Mouse (Mus musculus): ENCODE data around the gene Schip1.

Schip1 gene

DNA sequence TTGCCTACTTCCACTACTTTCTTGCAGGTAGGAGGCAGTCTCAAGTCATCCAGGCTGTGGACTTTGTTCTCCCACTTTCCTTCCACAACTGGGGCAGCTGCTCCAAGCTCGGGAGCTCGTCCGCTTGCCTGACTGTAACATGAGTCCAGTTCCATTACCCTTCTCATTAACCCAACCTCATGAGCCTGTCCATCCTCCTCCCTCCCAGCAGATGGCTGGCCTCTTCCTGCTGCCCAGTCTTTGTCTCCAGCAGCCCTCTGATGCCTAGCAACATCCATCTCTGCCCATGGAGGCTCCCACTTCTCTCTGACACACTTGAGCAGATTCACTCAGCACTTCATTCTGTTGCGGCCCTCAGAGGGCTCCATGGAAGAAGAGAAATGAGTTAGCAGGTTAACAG is 204.6 kb downstream of the Schip1 start:
- in situ Hi-C loops (cut with MboI, MseI), result no loop called here

DNA sequence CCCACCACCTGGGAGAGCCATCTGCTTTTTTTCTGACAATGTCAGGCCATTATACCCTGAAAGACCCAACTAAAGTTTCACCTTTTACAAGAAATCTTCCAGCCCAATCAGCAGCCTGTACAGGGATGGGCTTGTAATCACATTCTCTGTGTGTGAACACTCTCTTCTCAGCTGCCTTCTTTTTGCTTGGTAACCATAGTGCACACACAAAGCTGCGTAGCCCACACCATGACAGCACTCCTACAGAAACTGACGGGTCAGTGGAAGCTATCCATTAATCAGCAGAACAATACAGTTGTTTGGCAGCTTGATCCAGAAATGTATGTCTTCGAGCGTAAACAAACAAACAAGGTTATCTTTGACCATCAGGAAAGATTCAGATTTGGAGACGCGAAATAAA is 205.6 kb downstream of the Schip1 start:
- in situ Hi-C loops (cut with MboI, MseI), result no loop called here

DNA sequence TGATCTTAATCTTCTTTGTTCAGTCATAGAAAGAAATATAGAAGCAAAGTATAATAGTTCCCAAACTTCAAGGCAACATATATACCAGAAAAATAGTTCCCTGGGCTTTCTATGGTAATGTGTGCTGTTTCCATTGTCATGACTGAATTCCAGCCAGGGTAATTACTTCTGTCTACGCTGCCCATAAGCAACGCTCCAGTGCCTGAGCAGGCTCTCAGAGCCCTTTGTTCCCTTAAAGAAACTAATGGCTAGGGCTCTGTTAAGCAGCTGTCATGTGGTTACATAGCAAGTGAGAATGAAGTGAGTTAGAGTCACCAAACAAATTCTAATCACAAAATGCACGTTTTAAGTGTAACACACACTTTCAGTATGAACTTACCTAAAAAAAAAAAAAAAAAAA is 206.9 kb downstream of the Schip1 start:
- in situ Hi-C loops (cut with MboI, MseI), result no loop called here

DNA sequence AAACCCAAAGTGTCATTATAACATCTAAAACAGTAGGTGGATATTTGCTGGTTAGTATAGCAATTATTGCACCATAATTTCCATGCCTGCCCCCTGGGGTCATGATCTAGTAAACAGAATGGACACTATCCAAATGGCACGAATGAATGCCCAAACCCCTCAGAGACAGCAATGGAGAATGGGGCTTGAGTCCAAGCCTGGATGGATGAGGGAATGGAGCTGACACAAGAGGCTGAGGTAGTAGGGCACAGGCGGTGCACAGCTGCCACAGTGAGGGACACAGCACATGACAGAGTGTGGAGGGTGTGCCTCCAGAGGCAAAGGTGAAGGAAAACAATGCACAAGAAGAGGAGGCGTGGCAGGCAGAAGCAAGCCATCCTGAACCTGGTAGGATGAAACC is 207.3 kb downstream of the Schip1 start:
- in situ Hi-C loops (cut with MboI, MseI), result no loop called here

DNA sequence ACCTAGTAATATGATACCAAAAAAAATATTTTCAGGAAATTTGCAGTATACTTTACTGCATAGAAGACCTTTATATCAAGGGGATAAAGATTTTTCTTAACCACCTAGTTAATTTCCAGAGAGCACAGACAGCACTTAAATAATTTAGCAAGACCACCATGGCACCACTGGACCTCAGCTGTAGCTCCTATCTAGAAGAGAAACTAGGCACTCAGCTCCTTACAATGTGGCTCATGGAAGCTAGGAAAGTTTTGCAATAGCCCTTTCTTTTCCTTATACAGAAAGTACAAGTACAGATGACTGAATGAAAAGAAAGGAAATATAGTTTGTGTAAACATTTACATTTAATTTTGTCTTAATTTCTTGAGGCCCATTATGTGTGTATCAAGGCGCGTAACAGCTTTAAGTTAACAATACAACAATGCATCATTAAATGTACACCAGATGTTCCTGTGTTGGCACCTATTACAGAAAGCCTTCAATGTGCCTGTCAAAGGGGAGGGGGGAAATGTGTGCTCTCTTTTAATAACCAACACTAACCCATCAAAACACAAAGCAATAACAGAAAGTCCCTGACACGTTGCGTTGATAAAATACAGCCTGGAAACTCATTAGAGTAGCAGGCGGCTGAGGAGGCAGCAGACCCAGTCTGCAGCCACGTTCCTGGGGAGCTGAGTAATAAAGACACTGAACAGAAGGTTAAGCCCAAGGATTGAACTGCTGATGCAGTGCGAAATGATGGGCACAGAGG is 218.4 kb downstream of the Schip1 start:
- in situ Hi-C loops (cut with MboI, MseI), result no loop called here

DNA sequence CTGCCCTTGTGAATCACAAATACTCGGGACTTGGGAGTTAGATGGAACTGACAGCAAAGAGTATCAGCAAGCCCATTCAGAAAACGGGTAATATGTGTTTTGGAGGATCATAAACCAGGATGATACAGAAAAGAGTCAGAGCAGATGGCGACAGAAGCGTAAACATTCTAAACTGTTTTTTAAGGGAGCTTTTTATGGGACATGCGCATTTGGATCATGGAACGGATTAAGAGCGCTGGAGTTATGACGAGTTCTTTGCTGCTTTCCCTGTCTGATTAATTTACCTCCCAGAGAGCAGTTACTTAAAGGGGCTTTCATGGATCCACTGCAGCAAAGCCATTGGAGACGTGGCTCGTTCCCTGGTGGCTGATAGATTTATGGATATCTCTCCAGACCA is 219.0 kb downstream of the Schip1 start:
- in situ Hi-C loops (cut with MboI, MseI), result no loop called here

DNA sequence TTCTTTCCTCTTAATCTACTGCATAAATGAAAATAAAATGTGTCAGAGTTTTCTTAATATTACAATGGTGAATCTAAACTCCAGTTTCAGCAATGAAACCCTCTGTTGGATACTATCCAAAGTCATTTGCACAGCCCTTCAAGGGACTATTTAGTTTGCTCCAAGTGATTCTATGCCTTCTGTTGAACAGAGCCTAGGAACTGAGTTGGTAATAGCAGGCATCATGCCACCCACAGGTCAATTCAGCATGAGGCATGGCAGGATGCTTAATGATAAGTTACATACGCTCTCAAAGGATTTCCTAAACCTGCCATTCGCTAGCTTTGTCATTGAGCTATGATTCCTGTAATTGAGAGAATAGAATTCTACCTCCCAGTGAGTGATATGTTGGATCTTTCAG is 219.9 kb downstream of the Schip1 start:
- in situ Hi-C loops (cut with MboI, MseI), result no loop called here

DNA sequence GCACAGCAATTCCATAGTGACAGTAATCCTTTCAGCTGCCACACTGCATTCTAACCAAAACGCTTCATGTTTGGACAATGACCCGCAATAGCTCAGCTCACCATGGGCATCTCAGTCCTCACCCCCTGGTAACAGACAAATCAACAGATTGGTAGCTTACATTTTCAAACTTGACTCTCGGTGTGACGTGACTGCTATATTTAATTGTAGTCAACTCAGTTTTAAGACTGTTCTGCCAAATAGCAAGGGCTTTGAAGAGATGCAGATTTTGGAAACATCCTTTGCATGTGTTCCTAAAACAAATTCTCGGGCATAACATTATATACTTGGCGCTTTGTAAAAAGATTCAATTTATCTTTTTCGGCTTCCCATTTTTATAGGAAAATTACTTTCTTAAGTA is 232.2 kb downstream of the Schip1 start:
- in situ Hi-C loops (cut with MboI, MseI), result no loop called here

DNA sequence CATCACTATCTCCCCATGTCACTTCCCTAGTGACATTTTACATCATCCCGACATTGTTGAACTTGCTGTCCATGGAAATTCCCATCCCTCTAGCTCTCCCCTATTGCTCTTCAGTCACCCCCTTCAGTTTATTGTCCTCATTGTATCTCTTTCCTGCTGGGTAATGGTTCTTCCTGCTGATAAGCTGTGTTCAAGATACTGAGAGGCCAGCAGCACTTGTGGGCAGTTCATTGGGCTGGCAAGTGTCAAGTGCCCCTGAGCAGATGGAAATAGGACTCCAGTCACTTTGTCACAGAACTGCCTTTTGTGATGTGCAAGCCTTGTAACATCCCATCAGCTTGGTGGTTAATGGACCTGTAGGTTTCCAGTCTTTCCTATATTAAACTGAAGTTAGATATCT is 241.0 kb downstream of the Schip1 start:
- in situ Hi-C loops (cut with MboI, MseI), result no loop called here

DNA sequence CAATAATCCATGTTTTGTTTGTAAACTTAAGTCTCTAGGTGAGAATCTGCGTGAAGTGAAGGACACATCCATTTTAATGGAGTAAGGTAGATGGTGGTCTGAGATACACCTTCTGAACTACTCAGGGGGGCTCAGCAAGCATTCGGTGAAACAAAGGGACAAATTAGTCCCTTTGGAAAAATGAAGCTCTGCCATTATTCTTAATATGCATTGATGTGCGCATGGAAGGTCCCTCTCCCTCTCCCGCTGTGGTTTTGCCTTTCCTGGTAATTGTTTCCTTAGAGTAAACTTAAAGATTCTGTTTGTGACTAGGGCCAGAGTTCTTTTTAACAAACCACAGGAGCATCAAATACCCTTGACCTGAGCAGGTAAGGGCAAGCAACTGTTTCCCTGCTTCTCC is 242.1 kb downstream of the Schip1 start:
- in situ Hi-C loops (cut with MboI, MseI), result no loop called here

DNA sequence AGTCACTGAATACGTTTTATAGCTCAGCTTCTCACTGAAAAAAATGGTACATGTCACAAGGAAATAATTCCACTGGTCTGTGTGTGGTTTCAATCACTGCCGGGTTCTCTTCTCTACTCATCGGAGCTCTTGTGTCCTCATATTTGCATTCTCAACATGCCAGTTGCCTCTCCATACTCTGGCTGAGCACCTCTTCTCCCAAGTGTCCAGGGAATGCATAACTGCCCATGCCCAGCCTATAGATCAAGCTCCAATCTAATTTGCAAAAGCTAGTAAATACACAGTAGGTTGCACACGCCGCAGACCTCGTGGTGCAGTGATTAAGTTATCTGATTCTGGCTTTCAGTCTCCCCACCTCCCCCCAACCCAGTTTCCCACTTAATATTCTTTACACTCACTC is 261.0 kb downstream of the Schip1 start:
- in situ Hi-C loops (cut with MboI, MseI), result no loop called here

DNA sequence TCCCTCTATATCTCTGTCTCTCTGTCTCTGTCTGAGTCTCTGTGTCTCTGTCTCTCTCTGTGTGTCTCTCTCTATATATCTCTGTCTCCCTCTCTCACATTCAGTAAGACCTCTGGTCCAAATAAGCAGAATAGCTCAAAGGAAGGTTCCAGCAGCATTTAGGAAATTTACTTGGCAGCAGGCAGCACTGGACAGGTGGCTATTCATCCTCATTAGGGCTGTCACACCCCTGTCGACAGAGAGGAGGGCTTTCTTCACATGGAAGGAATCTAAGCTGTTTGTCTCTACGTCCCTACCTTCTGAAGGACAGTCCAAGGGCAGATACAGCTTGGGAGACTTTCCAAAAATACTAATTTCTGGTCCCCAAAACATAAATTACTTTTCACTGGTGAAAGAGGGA is 267.9 kb downstream of the Schip1 start:
- in situ Hi-C loops (cut with MboI, MseI), result no loop called here

DNA sequence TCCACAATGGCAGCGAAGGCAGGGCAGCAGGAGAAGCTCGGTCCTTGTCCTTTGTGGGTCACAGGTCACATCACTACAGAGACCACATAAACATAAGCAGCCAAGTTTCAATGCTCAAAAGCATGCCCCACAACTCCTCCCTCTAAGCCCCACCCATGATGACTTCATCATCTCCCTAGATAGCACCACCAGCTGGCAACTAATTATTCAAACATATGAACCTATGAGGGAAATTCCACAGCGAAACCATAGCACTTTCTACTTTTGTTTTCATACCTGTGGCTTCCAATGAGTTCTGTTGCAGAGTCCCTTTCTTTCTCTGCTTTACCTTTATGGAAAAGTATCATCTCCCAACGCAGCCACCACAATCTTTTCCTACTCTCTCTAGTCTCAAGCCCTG is 270.9 kb downstream of the Schip1 start:
- in situ Hi-C loops (cut with MboI, MseI), result no loop called here

DNA sequence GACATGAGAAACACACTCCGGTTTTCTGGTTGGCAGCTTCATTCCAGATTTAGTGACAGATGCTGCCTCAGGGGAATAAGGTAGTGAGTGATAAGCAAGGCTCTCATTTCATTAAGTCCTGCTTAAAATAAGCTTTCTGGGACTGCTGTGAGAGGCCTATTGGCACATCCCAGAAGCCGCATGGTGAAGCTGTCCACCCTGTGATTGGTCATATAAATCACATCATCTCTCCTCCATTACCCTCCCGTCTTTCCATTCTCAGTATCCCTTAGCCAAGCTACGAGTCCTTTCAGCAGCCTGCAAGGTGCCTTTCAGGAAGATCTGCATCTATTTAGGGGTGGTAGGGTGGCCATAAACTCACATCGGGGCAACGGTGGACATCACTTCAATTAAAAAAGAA is 286.0 kb downstream of the Schip1 start:
- in situ Hi-C loops (cut with MboI, MseI), result no loop called here

DNA sequence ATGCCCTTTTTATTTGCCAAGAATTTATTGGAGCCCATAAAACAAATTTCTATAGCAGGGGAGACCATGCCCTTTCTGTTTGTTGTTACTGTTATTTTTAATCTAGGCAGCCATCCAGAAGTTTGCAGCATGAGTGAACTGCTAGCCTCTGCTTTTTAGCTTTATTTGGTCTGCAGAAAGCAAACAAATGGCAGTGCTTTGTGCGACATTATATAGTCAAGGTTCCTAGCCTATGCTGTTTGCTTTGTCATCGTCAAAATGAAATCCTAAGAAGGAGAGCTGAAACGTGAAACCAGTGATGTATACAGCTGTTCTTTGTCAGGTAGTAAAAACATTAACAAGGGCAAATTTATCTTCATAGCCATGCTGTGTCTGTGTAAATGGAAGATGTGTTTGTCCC is 286.9 kb downstream of the Schip1 start:
- in situ Hi-C loops (cut with MboI, MseI), result no loop called here

DNA sequence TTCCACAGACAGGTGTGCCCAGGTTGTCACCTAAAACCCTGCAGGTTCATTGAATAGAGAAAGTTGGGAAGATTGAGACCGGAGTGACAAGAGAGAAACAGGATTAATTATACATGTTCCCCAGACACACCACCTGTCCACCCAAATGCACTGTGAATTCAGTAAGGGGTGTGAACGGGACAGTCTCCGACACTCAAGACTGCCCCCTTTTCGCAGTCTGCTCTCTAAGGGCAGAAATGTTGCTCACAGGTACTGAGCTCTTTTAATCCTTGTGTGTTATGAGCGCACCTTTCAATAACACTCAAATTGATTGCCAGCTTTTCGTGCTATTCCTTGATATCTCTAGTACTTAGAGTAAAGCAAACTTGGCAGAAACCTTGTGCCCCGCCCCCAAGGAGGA is 288.4 kb downstream of the Schip1 start:
- in situ Hi-C loops (cut with MboI, MseI), result no loop called here

DNA sequence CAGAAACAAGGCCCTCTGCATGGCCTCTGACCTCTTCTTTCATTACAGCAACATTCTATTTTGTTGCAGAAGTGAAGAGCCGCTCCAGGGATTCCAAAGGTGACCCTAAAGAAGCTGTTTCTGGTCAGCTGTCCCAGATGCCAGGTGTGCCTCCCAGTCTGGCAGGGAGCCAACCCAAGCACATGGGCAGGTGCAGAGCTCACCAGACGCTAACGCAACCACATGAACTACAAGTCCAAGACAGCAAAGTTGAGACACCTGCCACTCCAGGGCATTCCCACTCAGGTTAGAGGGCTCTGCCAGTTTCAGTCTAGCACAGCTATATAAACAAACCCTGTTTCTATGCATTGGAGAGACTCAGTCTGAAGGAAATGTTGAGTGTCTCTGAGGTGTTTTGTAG is 288.9 kb downstream of the Schip1 start:
- in situ Hi-C loops (cut with MboI, MseI), result no loop called here

DNA sequence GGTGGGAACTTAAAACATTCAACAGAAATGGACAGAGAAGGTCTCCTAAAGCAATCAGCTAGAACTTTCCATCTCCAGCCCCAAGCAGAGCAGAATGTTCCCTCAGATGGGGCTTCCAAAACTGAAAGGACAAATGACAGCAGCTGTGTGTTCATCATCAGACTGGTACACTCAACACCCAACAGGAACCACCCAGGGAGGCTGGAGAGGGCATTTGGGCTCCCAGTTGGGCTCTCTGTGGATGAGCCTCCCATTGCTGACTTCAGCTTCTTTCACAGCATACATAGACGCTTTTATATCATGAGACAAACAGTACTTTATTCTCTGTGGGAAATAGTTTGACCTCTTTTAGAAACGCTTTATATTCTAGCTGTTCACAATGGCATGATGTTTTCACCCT is 291.9 kb downstream of the Schip1 start:
- in situ Hi-C loops (cut with MboI, MseI), result no loop called here

DNA sequence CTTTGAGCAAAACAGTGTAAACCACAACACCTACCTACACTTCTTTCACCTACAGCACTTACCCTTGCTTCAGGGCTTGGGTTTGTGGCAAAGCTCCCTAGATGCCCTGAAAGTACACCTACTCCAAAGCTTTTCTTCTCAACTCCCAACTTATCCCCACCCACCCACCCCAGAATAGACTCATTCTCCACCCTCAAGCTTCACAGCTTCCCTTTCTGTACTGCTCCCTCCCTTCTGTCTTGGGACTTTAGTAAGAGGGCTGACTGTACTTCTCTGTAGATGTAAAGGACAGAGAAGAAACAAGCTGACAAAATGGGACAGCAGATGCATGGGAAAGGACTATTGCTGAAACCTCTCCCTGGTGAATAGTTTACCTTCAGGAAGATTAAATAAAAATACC is 303.4 kb downstream of the Schip1 start:
- in situ Hi-C loops (cut with MboI, MseI), result no loop called here

DNA sequence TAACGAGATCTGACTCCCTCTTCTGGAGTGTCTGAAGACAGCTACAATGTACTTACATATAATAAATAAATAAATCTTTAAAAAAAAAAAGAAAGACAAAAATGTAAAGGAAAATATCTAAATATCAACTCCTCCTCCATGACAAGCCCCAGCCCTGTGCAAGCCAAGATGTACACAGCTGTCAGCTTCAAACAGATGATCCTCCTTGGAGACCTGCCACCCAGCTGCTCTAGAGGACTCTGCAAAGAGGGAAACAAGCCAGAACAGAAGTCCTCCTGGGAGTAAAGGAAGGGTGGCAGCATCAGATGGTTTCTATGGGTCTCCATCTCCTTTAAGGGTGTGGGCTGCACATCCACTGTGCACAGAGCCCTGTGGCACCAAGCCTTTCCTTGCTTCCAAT is 308.3 kb downstream of the Schip1 start:
- in situ Hi-C loops (cut with MboI, MseI), result no loop called here

DNA sequence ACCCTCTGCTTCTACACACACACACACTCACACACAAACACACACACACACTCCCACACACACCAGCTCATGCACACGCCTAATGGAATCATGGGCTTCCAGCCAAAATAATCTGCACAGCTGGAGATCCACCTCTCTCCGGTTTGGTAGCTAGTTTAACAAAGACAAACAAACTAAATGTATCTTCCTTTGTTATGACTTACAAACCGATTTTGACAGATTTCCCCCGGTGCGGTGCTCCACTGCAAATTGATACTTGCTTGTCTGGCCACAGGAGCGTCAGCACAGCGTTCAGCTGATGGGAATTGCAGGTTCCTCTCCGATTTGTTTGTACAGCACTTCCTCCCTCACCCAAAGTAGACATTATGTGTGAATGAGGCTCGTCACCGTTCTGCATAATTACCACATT is 310.5 kb downstream of the Schip1 start:
- in situ Hi-C loops (cut with MboI, MseI), result no loop called here

DNA sequence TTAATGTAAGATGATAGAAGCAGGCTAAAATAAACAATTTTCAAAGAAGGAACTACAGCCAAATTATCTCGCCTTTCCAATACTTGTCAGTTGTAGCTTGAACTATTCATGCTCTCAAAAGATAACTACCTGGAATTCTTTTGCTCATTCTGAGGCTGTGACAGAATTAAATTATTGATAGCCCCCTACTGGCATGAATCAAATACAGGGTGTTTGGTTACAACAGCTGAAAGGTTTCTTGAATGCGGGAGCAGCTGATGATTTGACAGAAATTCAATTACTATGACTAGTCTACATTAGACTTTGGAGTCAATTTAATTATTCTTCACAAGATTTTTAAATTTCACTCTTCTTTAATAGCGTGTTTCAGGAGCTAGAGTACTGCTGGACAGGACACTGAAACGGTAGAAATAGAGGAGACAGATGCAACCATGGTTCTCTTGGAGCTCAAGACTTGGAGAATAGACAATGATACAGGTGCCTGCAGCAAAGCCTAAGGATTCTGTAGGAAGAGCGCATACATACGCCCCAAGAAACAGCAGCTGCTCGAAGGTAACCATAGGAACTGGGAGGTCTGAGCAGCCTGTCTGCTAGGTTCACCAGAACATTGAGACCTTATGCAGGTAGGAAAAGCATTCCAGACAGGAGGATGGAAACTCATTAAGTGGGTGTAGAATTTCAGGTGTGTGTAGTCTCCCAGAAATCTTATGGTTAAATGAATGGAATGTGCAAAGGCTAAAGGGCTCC is 313.0 kb downstream of the Schip1 start:
- in situ Hi-C loops (cut with MboI, MseI), result no loop called here

DNA sequence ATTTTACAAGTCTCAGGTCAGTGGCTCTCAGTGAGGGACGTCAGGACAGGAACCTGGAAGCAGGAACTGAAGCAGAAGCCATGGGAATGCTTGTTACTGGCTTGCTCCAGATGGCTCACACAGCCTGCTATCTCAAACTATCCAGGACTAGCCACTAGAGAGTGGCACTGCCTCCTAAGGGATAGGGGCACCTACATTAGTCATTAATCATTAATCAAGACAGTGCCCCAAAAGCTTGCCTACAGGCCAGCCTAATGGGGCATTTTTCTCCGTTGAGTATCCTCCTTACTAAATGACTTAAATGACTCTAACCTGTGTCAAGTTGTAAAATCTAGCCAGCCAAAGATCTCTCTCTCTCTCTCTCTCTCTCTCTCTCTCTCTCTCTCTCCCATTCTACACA is 314.2 kb downstream of the Schip1 start:
- in situ Hi-C loops (cut with MboI, MseI), result no loop called here

DNA sequence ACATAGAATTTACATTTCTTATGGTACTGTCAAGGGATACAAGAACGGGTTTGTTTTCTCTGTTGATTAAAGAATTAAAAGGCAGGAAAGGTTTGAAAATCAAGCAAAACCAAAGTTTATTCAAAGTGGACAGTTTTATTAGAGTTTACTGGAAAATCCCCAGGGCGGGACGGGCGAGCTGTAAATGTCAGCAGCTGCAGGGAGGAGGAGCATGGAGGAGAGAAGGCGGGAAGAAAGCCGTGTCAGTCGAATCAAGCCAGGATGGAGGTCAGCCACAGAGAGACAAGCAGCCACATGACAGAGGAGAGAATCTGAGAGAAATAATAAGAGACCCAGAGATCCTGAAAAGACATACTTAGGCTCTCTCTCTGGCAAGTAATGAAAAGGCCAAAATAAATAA is 314.6 kb downstream of the Schip1 start:
- in situ Hi-C loops (cut with MboI, MseI), result no loop called here

All from T-helper 1 cell (primary cell).